Mouse (Mus musculus): ENCODE measurements around the gene Atp6v1d. TPM values are rescaled to one million over a fixed set of nuclear protein-coding genes. Genes with fewer than 3 reads are reported as not detected.

Gene Atp6v1d
- polyA plus RNA-seq (2014; fragmentation: Nextera tagmentation; extraction: Ambion mirVana), result 141 and 165 TPM in 2 replicates

DNA sequence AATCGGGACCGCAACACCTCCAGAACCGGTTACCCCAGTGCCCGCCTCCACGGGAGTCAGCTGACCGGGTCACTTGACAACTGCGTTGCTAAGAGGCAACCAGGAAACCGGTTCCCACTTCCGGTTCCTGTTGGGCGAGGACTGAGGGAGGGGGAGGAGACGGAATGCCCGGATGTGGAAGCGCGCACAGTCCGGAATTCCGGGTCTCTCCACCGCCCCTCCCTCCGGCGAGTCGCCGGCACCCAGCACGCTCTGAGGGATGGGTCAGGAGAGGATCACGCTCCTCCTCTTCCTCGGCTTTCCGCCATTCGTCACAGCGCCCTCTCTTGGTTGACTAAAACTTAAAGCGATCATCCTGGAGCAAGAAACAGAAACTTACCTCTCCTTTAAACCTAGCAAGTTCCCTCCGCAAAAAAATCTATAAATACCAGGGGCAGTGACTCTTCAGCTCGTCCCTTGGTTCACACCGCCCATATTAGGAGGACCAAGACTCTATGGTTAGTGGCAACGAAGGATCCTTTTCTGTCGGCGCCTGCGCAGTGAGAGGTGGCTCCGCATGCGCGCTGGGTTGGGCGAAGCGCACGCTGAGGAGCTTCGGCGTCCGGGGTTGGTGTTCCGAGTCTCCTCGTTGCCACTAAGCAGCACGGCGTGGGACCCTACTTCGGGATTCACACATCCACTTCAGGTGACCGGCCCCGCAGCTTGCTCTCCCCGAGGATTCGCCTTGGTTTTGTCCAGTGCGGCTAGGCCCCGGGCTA lies at the start of gene Atp6v1d, which contains the start of gene Eif2s1:
TSS of gene Atp6v1d (minus strand) at position 143 of the 758 bp plus-strand sequence.
TSS of gene Eif2s1 (plus strand) at position 324 of the 758 bp plus-strand sequence.
- Histone ChIP-seq H3K4me1 (ENCODE audit: control insufficient read depth, insufficient read depth, low read length) (peaks cover 24% of the 10 kb centered on the region), H3K36me3 (ENCODE audit: control insufficient read depth, insufficient read depth, low read length) (0 out of 2 replicates have a peak, but pooled peaks cover under 1% of the 10 kb centered on the region), H3K9me3 (ENCODE audit: control insufficient read depth, low read length) (no peaks in the 10 kb centered on the region), H3K4me3 (replicated peaks; ENCODE audit: low read depth, low read length) (peak within 1 kb of the TSS; percentile 88), H3K27ac (replicated peaks; ENCODE audit: low read depth, low read length) (peak within 1 kb of the TSS; percentile 79), H3K4me2 (ENCODE audit: low read length) (peak within 1 kb of the TSS; percentile 90), H3K9ac (replicated peaks; ENCODE audit: low read length) (peak within 1 kb of the TSS; percentile 73), H3K27me3 (ENCODE audit: control insufficient read depth, insufficient read depth, low read length) (no peaks in the 10 kb centered on the region)
- under 1% methylated on average over 54 of the region's 55 CpGs for WGBS
- DNase-seq (peak; percentile 99), ATAC-seq (ENCODE audit: low FRiP score, low TSS enrichment) (peak; percentile 100)

DNA sequence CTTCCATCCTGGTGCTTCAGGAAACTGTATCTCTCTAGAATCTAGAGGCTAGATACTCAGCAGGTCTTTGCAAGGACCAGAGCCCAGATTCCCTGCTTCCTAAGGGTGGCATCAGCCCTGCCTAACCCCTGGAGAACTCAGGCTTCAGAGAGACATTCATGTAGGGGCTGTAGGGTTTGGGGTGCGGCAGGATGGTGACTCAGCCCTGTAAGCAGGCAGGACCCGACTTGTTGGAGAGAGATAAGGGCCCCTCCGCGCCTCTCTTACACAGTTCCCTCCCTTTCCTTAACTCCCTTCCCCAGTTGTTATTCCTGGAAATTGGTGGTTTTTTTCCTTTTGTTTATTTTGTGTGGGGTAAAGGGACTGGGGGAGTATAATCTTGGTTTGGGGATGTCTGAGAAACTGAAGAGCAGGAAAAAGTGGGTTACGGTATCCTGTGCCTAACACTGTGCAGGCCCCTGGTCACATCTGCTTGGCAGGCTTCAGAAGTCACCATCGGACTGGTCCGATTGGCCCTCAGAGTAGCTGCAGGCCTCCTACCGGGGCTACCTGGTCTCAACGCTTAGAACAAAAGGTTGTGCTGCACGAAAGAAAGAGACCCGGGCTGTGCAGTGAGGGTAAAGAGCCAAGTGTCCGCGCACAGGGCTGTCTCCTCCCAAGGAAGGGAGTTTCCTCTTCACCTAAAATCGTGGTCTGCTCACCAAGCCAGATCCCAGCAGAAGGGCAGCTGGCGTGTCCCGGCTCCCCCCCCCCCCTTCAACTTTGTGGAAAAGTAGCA lies 49.4 kb upstream of the Atp6v1d start:
- Histone ChIP-seq H3K36me3 (ENCODE audit: control insufficient read depth, insufficient read depth, low read length) (no peaks in the 10 kb centered on the region), H3K4me1 (ENCODE audit: control insufficient read depth, insufficient read depth, low read length) (peaks cover 14% of the 10 kb centered on the region), H3K27ac (replicated peaks; ENCODE audit: low read depth, low read length) (no peak overlapping the region), H3K4me2 (ENCODE audit: low read length) (peak overlapping the region; percentile 56), H3K27me3 (ENCODE audit: control insufficient read depth, insufficient read depth, low read length) (peaks cover 67% of the 10 kb centered on the region), H3K4me3 (replicated peaks; ENCODE audit: low read depth, low read length) (peak overlapping the region; percentile 29; the same call in 1 of the 2 replicates), H3K9ac (replicated peaks; ENCODE audit: low read length) (no peak overlapping the region), H3K9me3 (ENCODE audit: control insufficient read depth, low read length) (no peaks in the 10 kb centered on the region)
- peak; percentile 15 for DNase-seq
- 11% methylated on average over 16 of the region's 16 CpGs for WGBS
- ATAC-seq (ENCODE audit: low FRiP score, low TSS enrichment), result no peak

DNA sequence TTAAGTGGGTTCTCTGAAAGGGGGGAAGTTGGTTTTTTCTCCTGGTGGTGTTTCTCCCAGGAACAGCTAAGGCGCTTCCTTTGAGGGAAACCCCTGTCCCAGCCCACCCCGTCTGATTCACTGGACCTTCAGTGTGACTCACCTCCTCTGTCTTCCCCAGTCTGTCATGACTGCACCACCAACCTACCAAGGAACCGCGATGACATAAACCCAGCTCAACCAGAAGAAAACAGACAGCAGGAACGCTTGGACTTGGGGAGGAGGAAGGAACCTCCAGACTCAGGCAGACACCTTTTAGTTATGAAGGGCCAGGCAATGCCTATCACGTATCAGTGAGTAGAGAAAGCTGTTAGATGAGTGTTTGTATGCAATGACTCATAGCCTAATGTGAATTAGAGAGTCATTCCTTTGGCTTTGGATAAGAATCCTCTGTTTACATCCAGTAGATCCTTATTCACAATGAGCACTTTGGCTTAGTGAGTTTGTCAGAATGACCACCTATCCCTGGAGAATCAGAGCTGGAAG lies 46.7 kb upstream of the Atp6v1d start:
- 84% methylated on average over 6 of the region's 6 CpGs for WGBS
- peaks cover 14% of the 10 kb centered on the region for H3K4me1 ChIP-seq (ENCODE audit: control insufficient read depth, insufficient read depth, low read length)
- no peaks in the 10 kb centered on the region for H3K36me3 ChIP-seq (ENCODE audit: control insufficient read depth, insufficient read depth, low read length)
- DNase-seq, result no peak
- peaks cover 56% of the 10 kb centered on the region for H3K27me3 ChIP-seq (ENCODE audit: control insufficient read depth, insufficient read depth, low read length)
- H3K4me3 ChIP-seq (replicated peaks; ENCODE audit: low read depth, low read length), result no peak overlapping the region
- no peak overlapping the region for H3K4me2 ChIP-seq (ENCODE audit: low read length)
- no peak overlapping the region for H3K9ac ChIP-seq (replicated peaks; ENCODE audit: low read length)
- H3K27ac ChIP-seq (replicated peaks; ENCODE audit: low read depth, low read length), result no peak overlapping the region
- no peaks in the 10 kb centered on the region for H3K9me3 ChIP-seq (ENCODE audit: control insufficient read depth, low read length)
- no peak for ATAC-seq (ENCODE audit: low FRiP score, low TSS enrichment)

DNA sequence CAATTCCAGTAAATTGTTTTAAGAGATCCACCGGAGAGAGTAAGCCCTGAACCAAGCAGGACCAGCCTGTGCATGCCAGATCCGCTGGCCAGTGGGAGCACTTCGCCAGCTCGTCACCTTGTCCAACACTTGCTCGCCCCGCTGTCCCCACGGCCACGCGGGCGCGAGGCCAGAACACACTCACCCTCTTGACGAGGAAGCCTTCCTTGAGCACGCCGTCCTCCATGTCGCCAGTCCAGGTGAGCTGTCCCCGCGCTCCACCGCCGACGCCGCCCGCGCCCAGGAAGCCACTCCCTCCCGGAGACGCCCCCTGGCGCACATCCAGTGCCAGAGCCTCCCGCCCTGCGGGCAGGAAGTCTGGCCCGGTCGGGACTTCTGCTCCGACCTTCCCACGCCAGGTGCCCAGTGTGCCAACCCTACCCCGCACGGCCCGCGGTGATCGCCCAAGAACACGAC lies 45.3 kb upstream of the Atp6v1d start, which contains the start of gene Plek2:
TSS of gene Plek2 (minus strand) at position 258 of the 456 bp plus-strand sequence.
- WGBS, result 2% methylated on average over 38 of the region's 38 CpGs
- peak within 1 kb of the TSS; percentile 39 for H3K4me3 ChIP-seq (replicated peaks; ENCODE audit: low read depth, low read length)
- no peak for ATAC-seq (ENCODE audit: low FRiP score, low TSS enrichment)
- peaks cover 12% of the 10 kb centered on the region for H3K4me1 ChIP-seq (ENCODE audit: control insufficient read depth, insufficient read depth, low read length)
- peaks cover 44% of the 10 kb centered on the region for H3K27me3 ChIP-seq (ENCODE audit: control insufficient read depth, insufficient read depth, low read length)
- H3K9ac ChIP-seq (replicated peaks; ENCODE audit: low read length), result peak within 1 kb of the TSS; percentile 48; the same call in 1 of the 2 replicates
- no peaks in the 10 kb centered on the region for H3K36me3 ChIP-seq (ENCODE audit: control insufficient read depth, insufficient read depth, low read length)
- DNase-seq, result peak; percentile 77
- H3K4me2 ChIP-seq (ENCODE audit: low read length), result peak within 1 kb of the TSS; percentile 85
- H3K9me3 ChIP-seq (ENCODE audit: control insufficient read depth, low read length), result no peaks in the 10 kb centered on the region
- no peak within 1 kb of the TSS for H3K27ac ChIP-seq (replicated peaks; ENCODE audit: low read depth, low read length)

DNA sequence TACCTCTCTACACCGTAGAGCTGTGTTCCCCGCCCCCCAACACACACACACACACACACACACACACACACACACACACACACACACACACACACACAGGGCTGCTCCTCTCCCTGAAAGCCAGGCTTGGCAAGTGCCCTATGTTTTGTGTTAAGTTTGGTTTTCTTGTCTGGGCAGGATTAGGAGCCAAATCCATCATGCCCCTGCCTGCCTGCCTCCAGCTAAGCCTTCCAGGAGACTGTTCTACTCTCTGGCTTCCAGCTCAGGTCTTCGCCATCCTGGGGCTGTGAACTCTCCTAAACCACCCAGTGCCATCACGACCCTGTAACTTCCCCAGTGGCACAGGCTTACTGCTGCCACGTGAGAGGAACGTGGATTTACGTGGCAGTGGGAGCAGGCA lies 43.1 kb upstream of the Atp6v1d start:
- Histone ChIP-seq H3K36me3 (ENCODE audit: control insufficient read depth, insufficient read depth, low read length) (no peaks in the 10 kb centered on the region), H3K27me3 (ENCODE audit: control insufficient read depth, insufficient read depth, low read length) (peaks cover 24% of the 10 kb centered on the region; the same call in 1 of the 2 replicates), H3K4me1 (ENCODE audit: control insufficient read depth, insufficient read depth, low read length) (peaks cover 9% of the 10 kb centered on the region; the same call in 1 of the 2 replicates), H3K4me2 (ENCODE audit: low read length) (no peak overlapping the region), H3K27ac (replicated peaks; ENCODE audit: low read depth, low read length) (no peak overlapping the region), H3K4me3 (replicated peaks; ENCODE audit: low read depth, low read length) (no peak overlapping the region), H3K9me3 (ENCODE audit: control insufficient read depth, low read length) (no peaks in the 10 kb centered on the region), H3K9ac (replicated peaks; ENCODE audit: low read length) (no peak overlapping the region)
- ATAC-seq (ENCODE audit: low FRiP score, low TSS enrichment) (no peak), DNase-seq (no peak)
- 86% methylated on average over 7 of the region's 7 CpGs for WGBS

DNA sequence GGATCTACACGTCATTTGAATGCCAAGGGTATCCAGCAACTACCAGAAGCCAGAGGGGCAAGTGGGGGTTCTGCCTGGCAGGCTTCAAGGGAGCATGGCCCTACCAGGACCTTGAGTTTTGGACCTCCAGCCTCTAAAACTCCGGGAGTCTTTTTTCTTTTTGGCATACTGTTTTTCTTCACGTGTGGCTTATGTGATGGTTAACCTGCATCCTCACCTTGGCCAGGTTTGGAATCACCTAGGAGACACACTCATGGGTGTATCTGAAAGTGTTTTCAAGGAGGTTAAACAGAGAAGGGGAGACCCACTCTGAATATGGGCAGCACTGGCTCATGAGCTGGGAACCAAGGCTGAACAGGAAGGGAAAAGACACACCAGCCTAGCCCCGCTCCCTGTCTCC lies 41.9 kb upstream of the Atp6v1d start:
- Histone ChIP-seq H3K27me3 (ENCODE audit: control insufficient read depth, insufficient read depth, low read length) (peaks cover 15% of the 10 kb centered on the region; the same call in 1 of the 2 replicates), H3K9me3 (ENCODE audit: control insufficient read depth, low read length) (no peaks in the 10 kb centered on the region), H3K27ac (replicated peaks; ENCODE audit: low read depth, low read length) (no peak overlapping the region), H3K9ac (replicated peaks; ENCODE audit: low read length) (no peak overlapping the region), H3K36me3 (ENCODE audit: control insufficient read depth, insufficient read depth, low read length) (no peaks in the 10 kb centered on the region), H3K4me2 (ENCODE audit: low read length) (no peak overlapping the region), H3K4me1 (ENCODE audit: control insufficient read depth, insufficient read depth, low read length) (peaks cover 9% of the 10 kb centered on the region; the same call in 1 of the 2 replicates), H3K4me3 (replicated peaks; ENCODE audit: low read depth, low read length) (no peak overlapping the region)
- WGBS, result 81% methylated on average over 4 of the region's 4 CpGs
- ATAC-seq (ENCODE audit: low FRiP score, low TSS enrichment), result no peak
- DNase-seq, result no peak

DNA sequence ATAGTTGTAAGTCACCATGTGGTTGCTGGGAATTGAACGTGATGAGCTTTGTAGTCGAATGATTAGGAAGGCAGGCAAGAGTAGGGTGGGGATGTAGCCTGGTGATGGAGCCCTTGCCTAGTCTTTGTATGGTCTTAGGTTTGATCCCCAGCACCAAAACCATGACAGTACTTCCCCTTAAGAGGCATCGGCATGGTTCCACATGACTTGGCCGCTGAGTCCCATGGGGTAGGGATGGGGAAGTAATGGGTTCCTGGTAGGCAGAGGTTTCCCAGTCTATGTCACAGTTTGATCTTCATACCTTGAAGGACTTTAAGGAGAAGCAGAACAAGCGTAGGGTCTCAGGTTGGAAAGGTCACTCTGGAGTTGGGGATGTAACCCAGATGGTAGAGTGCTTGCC lies 40.0 kb upstream of the Atp6v1d start:
- H3K36me3 ChIP-seq (ENCODE audit: control insufficient read depth, insufficient read depth, low read length), result no peaks in the 10 kb centered on the region
- H3K4me3 ChIP-seq (replicated peaks; ENCODE audit: low read depth, low read length), result no peak overlapping the region
- no peak for ATAC-seq (ENCODE audit: low FRiP score, low TSS enrichment)
- DNase-seq, result no peak
- no peaks in the 10 kb centered on the region for H3K4me1 ChIP-seq (ENCODE audit: control insufficient read depth, insufficient read depth, low read length)
- 87% methylated on average over 5 of the region's 5 CpGs for WGBS
- H3K27me3 ChIP-seq (ENCODE audit: control insufficient read depth, insufficient read depth, low read length), result 0 out of 2 replicates have a peak, but pooled peaks cover 4% of the 10 kb centered on the region
- H3K27ac ChIP-seq (replicated peaks; ENCODE audit: low read depth, low read length), result no peak overlapping the region
- no peak overlapping the region for H3K9ac ChIP-seq (replicated peaks; ENCODE audit: low read length)
- no peak overlapping the region for H3K4me2 ChIP-seq (ENCODE audit: low read length)
- no peaks in the 10 kb centered on the region for H3K9me3 ChIP-seq (ENCODE audit: control insufficient read depth, low read length)

DNA sequence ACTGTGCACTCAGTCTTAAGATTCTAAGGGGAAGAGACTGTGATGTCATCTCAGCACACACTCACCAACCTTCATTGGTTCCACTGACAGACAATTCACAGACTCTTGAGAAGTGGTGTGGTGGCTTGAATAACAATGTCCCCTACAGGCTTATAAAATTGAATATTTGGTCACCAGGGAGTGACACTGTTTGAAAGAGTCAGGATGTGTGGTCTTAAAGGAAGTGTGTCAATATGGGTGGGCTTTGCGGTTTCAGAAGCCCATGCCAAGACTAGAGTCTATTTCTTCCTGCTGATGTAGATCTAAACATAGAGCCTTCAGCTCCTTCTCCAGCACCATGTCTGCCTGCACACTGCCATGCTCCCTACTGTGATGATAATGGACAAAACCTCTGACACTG lies 36.4 kb upstream of the Atp6v1d start:
- DNase-seq (no peak), ATAC-seq (ENCODE audit: low FRiP score, low TSS enrichment) (no peak)
- Histone ChIP-seq H3K27me3 (ENCODE audit: control insufficient read depth, insufficient read depth, low read length) (no peaks in the 10 kb centered on the region), H3K4me2 (ENCODE audit: low read length) (no peak overlapping the region), H3K9ac (replicated peaks; ENCODE audit: low read length) (no peak overlapping the region), H3K4me1 (ENCODE audit: control insufficient read depth, insufficient read depth, low read length) (no peaks in the 10 kb centered on the region), H3K27ac (replicated peaks; ENCODE audit: low read depth, low read length) (no peak overlapping the region), H3K4me3 (replicated peaks; ENCODE audit: low read depth, low read length) (no peak overlapping the region), H3K36me3 (ENCODE audit: control insufficient read depth, insufficient read depth, low read length) (no peaks in the 10 kb centered on the region), H3K9me3 (ENCODE audit: control insufficient read depth, low read length) (no peaks in the 10 kb centered on the region)
- WGBS, result 95% methylated on average over 1 of the region's 1 CpGs
